Mouse (Mus musculus) thymus, postnatal 10 days (tissue): ENCODE data around the gene Cnnm1.
"Not testable (repeated sequence)": the region's sequence is repeated elsewhere in the genome, so short reads cannot be mapped to it uniquely, and the experiment has no call there.

Source experiments
- DNase-seq, 2 experiments: peaks; one replicate each; pipeline ENCODE4 v3.0.0; 2021; ENCODE audit warnings: low spot score in 2 of 2

Cnnm1 gene

DNA sequence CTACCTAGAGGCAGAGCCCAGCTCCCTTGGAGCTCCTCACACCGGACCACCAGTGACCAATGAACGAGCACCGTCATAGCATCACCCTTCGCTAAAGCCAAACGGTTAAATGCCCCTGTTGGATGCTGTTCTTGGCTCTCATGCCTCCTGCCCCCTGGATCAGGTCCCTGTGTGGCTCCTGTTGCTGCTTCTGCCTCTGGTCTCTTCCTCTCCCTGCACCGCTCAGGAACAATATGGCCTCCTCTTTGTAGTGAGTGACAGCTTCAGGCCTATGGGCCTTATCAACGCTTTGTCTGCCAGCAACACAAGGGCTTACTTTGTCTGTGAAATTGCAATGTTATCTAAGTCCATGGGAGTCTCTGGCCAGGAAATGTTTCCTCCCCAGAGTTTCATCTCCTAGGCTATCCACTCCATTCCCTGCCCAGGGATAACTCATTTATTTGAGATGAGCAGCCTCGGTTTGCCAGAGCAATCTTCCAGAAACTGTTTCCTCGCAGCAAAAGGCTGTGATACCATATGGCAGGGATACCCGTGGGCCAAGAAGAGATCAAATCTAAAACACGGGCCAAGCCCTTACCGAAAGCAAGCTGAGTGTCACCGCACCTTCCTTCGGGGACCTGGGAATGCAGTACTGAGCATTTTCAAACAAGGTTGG lies 25.5 kb downstream of the Cnnm1 start:
- no peak for DNase-seq

DNA sequence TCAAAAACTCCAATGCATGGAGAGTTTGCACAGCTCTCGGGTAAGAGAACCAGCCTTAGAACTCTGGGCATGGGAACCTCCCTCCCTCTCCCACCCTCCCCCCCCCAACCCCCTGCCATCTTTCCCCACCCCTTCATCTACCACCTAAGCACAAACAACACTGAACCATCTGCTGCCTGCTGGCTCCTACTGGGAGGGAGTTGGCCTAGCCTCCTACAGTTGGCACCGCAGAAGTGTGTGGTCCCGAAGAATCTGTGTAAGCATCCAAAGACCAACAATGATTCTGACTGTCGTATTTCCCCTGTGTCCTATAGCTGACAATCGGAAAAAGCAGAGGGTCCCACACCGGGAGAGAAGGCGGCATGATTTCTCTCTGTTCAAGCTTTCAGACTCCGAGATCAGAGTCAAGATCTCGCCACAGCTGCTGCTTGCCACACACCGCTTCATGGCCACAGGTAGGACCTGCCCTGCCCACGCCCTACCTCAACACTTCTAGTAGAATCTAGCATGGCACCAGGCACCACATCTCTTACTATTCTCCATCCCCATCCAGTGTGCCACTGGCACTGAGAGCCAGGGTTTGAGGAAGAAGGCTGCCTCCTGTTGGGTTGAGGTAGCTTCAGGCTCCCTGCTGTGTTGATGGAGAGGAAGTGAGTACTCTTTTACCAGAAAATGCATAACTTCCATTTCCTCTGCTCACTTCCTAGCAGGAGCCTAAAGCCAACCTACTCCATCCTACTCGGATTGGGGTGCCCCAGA lies 27.9 kb downstream of the Cnnm1 start:
- DNase-seq: no peak

DNA sequence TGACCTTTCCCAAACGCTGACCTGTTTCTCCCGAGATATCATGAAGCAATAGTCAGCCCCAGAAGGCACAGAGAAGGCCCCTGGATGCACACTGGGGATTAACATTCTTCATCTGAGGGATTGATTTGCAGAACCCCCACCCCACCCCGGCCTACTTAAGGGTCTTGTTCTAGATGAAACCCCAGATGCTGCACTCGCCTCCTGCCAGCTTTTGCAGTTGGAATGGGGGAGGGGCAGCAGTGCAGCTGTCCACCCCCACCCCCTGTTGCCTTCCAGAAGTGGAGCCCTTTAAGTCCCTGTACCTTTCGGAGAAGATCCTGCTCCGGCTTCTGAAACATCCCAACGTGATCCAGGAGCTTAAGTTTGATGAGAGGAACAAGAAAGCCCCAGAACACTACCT lies 29.1 kb downstream of the Cnnm1 start:
- DNase-seq: no peak

DNA sequence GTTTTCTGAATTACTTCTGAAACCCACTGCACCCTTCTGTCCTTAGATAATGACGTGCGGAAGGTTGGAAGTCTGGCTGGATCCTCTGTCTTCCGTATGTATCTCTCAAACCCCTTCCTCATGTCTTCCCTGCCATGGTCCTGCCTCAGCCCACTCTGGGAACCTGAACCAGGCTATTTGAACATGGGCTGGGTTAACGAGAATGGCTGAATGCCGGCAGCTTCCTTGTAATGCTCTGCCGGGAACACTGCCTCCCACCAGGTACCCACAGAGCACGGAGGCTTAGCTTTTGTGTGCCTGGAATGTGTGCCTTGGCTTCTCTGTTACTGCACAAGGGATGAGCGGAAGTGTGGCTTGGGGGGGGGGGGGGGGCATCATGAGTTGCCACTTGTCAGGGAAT lies 32.1 kb downstream of the Cnnm1 start:
- DNase-seq: no peak

DNA sequence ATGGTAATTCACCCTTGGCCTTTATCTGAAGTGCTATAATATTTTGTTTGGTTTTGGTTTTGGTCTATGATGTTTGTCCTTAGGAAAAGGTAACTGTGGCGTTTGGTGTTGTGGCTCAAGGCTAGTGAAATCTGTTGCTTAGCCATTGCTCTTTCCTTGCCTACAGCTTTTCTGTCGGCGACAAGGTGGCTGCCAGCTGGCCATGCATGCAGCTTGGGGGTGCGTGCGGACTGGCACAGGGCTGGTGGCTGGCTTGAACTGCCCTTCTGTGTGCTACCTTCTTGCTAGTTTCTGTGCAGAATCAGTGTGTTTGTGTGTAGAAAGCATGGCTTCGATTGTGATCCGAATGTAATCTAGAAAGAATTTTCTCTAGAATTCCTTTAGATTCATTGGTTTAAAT lies 32.5 kb downstream of the Cnnm1 start:
- no peak for DNase-seq

DNA sequence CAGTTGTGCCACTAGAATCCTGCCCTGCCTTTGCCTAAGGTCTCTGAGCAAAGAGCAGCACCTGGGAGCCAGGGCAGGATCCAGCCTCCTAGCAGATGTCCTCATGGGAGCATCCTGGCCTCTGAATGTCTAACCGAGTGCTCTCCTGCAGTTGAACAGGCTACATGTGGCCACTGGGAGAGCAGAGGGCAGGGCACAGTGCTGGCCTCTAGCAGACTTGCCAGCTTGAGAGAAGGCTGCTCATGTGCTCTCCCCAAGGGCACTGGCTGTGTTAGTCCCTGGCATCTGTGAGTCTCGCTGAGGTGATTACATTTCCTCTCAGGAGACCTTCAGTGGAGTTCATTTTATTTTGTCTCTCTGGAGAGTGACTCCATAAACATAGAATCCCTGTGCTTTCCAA lies 35.4 kb downstream of the Cnnm1 start:
- DNase-seq: no peak

DNA sequence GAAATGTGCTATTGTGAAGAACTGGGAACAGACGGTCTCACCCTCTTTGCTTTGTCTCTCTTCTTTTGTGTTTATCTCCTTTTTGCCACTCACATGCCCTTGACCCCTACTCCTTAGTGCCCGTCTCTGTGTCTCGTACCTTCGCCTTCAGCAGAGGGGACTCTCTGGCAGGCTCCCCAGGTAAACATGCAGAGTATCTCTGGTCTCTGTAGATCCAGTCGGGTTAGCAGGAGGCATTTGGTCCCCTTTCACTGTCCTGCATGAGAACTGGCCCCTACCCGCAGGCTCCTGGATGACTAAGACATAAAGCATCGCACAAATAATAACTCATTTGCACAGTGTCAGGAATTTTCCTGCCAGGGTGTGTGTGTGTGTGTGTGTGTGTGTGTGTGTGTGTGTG lies 35.8 kb downstream of the Cnnm1 start:
- no peak for DNase-seq

DNA sequence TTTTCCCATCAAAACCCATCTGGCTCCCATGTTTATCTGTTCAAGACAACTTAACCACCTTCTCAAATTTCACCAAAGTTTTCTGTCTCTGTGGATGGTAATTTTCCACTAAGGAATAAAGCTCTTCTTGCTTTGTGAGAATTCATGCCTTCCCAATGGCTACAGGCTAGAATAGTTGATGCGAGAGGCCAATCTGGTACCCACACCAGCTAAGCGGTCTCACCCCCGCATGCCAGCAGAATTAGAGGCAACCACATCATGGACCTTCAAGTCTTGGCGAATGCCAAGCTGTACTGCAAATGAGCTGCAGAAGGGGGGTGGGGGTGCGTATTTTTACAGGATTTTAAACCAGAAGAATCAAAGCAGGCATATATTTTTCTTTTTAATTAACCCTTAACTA lies 37.2 kb downstream of the Cnnm1 start:
- no peak for DNase-seq

DNA sequence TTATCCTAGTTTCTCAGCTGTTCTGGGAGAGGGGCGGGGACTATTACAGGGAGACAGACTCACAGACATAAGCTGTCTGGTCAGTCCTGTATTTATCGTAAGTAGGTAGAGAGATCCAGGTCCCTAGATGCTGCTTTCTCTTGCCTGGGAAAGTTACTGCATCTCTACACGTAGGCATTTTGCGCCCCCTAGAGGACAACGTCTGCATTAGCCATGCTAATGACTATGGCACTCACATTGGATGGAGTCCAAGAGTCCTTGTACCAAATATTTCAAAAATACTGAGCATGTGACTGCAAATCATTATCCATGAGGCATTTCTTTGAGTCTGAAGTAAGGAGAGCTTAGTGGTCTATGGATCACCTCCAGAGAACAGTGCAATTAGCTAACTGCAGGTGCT lies 38.7 kb downstream of the Cnnm1 start:
- DNase-seq: peak; percentile 48 to 79

DNA sequence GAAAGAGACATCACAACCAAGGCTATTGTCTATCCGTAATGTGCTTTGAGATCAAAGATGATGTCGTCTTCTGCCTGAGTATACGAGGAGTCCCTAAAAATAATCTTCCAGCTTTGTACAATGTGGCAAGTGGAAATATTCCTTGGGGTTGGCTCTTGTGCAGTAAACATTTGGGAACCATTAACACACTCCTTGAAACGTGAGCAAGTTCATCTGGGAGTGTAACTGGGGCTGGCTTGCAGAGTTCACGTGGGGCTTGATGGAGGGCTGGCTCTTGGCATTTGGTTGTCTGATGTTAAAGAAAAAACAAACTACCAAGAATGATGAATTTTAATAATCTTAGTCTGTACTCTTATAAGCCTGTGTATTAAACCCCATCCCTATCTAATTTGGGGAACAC lies 39.2 kb downstream of the Cnnm1 start:
- no peak for DNase-seq

DNA sequence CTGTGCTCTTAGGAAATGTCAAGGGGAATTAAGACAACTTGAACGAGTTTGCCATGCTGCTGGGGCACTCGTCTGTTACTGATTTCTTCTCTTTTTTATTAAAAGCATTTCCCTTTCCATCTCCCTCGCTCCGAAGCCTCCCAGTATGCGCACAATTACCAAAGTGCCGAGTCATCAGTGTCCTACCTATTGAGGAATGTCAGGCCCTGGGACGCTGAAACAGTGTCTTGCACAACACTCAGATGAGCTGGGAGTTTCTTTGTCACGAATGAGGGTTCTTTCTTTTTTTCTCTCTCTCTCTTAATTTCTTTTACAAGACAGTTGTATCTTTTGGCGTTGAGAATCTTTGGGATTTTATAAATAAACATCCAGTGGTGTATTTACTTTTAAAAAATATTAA lies 40.3 kb downstream of the Cnnm1 start:
- DNase-seq: no peak

DNA sequence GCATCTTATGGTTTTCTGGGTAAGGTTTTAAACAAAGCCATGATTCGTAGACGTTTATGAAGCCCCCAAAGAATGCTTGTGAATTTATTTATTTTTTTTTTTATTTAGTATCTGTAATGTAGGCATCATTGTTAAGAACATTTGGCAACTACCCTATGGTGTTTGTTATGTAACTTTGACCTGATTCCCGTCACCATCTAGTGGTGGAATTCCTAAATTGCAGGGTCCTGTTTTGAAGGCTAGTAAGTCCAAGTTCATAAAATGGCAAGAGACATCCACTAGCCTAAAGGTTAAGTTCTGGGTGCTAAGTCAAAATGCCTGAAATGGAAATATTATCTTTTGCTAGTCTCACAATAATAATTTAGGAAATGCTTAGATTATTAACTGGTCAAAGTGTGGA lies 47.2 kb downstream of the Cnnm1 start:
- peak in 1 of 2 experiments; percentile 46 for DNase-seq

DNA sequence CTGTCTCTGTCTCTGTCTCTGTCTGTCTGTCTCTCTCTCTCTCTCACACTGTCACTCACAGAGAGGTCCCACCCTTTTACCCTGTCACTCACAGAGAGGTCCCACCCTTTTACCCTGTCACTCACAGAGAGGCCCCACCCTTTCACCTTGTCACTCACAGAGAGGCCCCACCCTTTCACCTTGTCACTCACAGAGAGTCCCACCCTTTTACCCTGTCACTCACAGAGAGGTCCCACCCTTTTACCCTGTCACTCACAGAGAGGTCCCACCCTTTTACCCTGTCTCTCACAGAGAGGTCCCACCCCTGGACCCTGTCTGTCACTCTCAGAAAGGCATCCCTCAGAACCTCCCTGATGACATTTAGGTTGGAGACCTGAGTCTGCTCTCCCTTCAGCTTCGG lies 53.1 kb downstream of the Cnnm1 start:
- DNase-seq: not testable (repeated sequence)

DNA sequence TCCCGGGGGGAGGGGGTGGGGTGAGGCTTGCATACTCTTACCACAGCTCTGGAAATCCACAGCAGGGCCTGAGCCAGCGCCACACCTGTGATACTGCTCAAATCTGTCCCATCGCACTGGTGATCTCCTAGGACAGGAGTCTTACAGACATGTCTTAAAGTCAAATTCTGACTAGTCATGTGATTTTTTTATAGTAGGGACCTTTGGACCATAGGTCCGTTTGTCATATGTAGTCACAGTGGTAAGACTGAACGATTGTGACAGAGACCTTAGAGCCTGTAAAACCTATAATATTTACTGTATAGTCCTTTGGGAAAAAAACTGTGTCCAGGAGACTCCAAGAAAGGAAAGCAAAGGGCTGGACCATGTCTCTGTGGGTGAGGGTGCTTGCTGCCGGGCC lies 53.6 kb downstream of the Cnnm1 start:
- DNase-seq: no peak

DNA sequence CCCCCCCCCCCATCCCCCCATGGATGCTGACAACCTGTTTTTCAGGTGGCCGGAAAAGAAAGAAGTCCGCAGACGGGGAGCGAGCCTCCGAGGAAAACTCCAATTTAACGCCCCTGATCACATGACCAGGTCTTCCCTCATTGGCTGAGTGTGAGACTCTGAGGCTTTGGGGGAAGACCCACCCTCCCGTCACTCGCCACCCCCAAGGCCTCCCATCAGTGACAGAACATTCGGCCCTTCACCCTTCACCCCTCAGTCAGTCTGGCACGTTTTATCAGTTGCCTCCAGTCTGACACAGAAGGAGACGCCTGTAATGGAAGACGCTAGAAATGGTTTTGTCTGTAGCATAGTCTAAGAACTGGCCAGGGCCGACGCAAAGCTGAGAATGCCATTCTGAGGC lies 54.7 kb downstream of the Cnnm1 start:
- no peak for DNase-seq

DNA sequence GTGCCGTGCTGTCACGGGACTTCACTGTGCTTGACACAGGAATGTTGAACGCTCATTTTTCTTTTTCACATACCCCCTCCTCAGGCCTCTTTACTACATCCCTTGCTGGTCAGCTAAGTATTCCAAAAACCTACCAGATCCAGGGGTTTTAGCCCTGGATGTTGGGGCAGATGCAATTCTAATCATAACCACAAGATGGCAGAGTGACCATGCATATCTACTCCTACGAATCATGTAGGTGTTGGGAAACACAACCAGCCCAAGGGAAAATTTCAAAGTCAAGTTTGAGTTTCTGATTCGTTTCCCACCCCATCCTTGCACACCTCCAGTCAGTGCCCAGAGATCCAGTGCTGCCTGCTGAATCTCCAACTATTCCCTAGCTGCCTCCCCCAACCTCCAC lies 55.6 kb downstream of the Cnnm1 start:
- peak in 1 of 2 experiments; percentile 38 for DNase-seq

DNA sequence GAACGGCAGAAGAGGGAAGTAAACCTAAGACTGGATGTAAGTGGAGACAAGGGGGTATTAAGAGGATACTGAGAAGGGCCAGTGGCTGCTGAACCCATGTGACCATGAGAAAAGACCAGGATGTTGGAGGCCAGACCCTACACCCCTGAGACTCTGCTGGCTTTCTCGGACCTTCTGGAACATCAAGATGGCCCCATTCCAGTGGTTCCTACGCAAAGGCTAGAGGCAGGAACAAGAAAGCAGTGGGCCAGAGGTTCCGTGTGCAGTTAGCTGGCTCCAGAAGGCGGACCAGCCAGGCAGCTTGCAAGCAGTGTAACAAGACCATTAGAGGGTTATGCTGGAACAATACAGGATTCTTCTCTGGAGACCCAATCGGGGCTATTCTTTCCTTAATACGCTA lies 57.2 kb downstream of the Cnnm1 start:
- no peak for DNase-seq

DNA sequence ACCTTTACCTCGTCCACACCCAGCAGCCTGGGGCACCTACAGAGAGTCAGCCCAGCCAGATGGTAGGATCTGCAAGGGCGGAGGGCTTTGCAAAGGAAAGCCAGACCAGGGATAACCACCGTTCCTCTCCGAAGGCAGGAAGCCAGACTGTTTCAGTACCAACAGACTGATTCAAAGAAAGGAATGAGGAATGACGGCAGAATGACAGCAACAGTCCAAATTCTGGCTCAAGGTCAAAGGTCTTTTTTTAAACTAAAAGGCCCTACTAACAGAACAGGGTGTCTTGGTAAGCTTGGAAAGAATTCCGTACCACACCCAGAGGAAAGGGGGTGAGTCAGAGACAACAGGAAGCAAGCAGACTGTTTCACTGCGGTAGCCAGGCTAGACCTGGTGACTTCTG lies 58.6 kb downstream of the Cnnm1 start:
- DNase-seq: no peak

DNA sequence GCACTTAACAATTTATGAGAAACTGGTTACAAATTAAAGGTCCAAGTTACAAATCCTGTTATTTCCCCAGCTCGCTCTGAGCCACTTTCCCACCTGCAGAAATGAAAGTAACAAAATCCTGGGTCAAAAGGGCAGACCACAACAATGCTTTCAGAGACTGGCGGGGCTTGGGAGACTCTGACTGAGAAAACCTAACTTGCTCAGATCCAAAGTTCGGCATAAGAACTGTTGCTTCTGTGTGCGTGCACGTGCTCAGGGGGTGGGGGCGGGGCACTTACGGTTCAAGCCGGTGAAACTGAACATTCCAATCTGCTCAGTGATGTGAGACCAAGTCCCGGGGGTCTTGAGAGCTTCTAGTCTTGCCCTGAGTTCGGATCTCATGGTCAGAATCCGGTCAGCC lies 62.4 kb downstream of the Cnnm1 start:
- no peak for DNase-seq

DNA sequence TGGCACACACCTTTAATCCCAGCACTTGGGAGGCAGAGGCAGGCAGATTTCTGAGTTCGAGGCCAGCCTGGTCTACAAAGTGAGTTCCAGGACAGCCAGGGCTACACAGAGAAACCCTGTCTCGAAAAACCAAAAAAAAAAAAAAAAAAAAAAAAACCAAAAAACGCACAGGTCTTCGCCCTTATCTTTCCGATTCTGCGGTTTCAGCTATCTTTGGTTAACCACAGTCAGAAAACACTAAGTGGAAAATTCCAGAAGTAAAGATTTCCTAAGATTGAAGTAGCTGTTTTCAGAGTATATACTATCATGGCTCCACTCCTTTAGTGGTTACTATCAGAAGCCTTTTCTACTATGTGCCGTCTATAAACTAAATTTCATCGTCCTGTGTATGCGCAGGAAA lies 63.4 kb downstream of the Cnnm1 start:
- not testable (repeated sequence) for DNase-seq

DNA sequence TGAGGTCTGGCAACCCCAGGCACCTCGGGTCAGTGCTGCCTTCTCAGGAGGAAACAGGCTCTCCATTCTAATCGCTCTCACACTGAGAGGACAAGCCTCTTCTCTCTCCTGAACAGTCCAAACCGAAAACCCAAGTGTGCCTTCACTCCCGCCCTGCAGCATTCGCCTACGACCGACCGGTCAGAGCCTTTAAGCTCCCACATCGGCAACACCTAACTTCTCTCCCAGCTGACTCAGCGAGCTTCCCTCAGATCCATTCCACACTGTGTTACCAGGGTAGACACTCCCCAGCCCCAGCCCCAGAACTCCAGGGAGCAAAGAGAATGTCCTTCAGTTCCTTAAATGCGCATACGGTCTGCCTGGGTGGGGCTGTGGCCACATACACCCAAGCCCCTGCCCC lies 65.2 kb downstream of the Cnnm1 start:
- DNase-seq: no peak

DNA sequence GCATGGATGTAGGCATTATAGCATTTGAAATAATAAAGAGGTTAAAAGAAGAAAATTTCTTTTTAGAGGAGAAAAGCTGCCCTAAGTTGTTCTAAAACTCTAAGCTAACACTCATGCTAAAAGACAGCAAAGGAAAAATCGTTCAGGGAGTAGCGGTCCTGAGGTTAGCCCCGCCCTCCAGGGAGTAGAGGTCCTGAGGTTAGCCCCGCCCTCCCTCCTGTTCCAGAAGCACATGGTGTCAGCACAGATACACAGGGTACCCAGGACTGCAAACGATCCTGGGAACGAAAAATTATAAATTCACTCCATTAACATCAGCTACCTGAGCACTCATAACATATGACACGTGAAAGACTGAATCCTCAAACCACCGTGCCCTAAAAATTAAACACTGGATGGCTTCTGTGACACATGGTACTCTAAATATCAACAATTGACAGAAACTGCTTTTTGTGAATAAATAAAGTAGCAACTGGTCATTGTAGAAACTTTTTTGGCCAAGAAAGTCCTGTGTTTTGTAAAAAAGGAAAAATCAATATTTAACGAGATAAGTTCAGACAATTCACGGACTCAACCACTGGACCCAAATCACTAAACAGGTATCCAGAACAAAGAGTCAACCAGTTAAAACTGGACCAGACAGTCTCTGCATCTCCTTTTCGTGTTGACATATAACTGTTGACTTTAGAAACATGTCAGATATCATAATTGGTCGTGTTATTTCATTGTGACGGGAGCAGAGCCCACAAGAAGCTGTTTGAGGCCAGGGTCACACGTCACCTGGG lies 70.4 kb downstream of the Cnnm1 start:
- no peak for DNase-seq
